Mouse (Mus musculus): ENCODE data around the gene Cx3cr1. TPM values are rescaled to one million over a fixed set of nuclear protein-coding genes. Genes with fewer than 3 reads are reported as not detected.
"Not testable (repeated sequence)": the region's sequence is repeated elsewhere in the genome, so short reads cannot be mapped to it uniquely, and the experiment has no call there.

Cx3cr1 gene
- polyA plus RNA-seq, 1 experiment from 2014 or later: 8.0 TPM

- Histone ChIP-seq H3K27me3 (no peaks in the 10 kb centered on the region), H3K36me3 (no peaks in the 10 kb centered on the region), H3K4me1 (0 out of 2 replicates have a peak, but pooled peaks cover 5% of the 10 kb centered on the region), H3K9me3 (no peaks in the 10 kb centered on the region), H3K4me3 (no peak within 1 kb of the TSS), H3K4me2 (replicated peaks) (no peak within 1 kb of the TSS), H3K27ac (no peak within 1 kb of the TSS), H3K9ac (no peak within 1 kb of the TSS)
- ATAC-seq (ENCODE audit: insufficient number of reproducible peaks, insufficient read depth, low FRiP score, low TSS enrichment): no peak
- WGBS: 84% methylated on average over 18 of the region's 18 CpGs
Observed at GRCm38 (mm10) chr9:120023086-120023811, 46.4 kb downstream of the Cx3cr1 start, which contains the start of gene Xirp1. Gene Xirp1 (minus strand): TSS chr9:120023598.

DNA sequence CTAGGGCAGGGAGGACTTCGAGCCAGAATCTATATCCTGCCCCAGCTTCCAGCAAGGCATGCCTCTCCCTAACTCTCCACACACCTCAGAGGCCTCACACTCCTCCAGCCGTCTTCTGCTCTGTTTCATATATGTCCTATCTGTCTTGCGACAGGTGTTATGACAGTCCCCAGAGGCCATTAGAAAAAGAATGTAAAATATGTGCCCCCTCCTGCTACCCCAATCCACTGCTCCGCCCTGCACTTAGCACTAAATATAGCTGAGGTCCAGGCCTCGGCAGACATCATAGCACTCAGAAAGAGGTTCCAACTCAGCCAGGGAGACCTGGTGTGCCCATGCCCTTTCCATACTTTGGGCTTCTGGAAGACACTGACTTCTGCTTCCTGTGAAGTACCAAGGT, 48.5 kb downstream of the Cx3cr1 start:
- no peak for ATAC-seq (ENCODE audit: insufficient number of reproducible peaks, insufficient read depth, low FRiP score, low TSS enrichment)
- no peak overlapping the region for H3K4me3 ChIP-seq
- H3K4me2 ChIP-seq (replicated peaks): no peak overlapping the region

GRCm38 (mm10) chr9:120020285-120020890, 49.3 kb downstream of the Cx3cr1 start:
- Histone ChIP-seq H3K27me3 (no peaks in the 10 kb centered on the region), H3K4me1 (0 out of 2 replicates have a peak, but pooled peaks cover 5% of the 10 kb centered on the region), H3K27ac (no peak overlapping the region), H3K9ac (no peak overlapping the region), H3K4me3 (no peak overlapping the region), H3K9me3 (no peaks in the 10 kb centered on the region), H3K36me3 (no peaks in the 10 kb centered on the region), H3K4me2 (replicated peaks) (no peak overlapping the region)
- ATAC-seq (ENCODE audit: insufficient number of reproducible peaks, insufficient read depth, low FRiP score, low TSS enrichment): no peak
- WGBS: 35% methylated on average over 7 of the region's 7 CpGs

More for the DNA sequence above, 48.5 kb downstream of the Cx3cr1 start:
- no peaks in the 10 kb centered on the region for H3K27me3 ChIP-seq
- no peaks in the 10 kb centered on the region for H3K9me3 ChIP-seq
- no peak overlapping the region; the same call in 1 of the 2 replicates for H3K9ac ChIP-seq
- H3K27ac ChIP-seq: no peak overlapping the region
- no peaks in the 10 kb centered on the region for H3K36me3 ChIP-seq
- WGBS: 64% methylated on average over 5 of the region's 5 CpGs
- H3K4me1 ChIP-seq: 0 out of 2 replicates have a peak, but pooled peaks cover 5% of the 10 kb centered on the region

DNA sequence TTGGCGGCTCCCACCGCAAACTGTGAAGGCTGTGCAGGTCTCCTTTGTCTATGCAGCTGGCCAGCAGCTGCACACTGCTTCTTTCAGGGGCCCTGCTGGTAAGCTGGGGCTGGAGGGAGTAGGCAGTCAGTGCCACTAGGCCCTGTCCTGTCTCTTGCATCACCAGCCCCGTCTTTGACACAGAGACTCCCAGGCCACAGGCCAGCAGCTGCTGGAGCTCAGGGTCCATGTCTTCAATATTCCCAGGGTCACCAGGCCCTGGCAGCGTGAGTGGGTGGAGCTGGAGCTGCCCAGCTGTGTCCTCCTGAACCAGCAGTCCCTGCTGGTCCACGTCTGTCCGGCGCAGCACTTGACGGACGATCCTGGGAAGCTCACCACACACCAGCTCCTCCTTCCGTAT, 52.7 kb downstream of the Cx3cr1 start:
- no peak for ATAC-seq (ENCODE audit: insufficient number of reproducible peaks, insufficient read depth, low FRiP score, low TSS enrichment)
- H3K9me3 ChIP-seq: no peaks in the 10 kb centered on the region
- no peak overlapping the region for H3K9ac ChIP-seq
- no peak overlapping the region for H3K4me3 ChIP-seq
- H3K4me2 ChIP-seq (replicated peaks): no peak overlapping the region
- H3K27me3 ChIP-seq: no peaks in the 10 kb centered on the region
- no peaks in the 10 kb centered on the region for H3K36me3 ChIP-seq
- 73% methylated on average over 10 of the region's 10 CpGs for WGBS
- no peak overlapping the region for H3K27ac ChIP-seq
- 0 out of 2 replicates have a peak, but pooled peaks cover 5% of the 10 kb centered on the region for H3K4me1 ChIP-seq

DNA sequence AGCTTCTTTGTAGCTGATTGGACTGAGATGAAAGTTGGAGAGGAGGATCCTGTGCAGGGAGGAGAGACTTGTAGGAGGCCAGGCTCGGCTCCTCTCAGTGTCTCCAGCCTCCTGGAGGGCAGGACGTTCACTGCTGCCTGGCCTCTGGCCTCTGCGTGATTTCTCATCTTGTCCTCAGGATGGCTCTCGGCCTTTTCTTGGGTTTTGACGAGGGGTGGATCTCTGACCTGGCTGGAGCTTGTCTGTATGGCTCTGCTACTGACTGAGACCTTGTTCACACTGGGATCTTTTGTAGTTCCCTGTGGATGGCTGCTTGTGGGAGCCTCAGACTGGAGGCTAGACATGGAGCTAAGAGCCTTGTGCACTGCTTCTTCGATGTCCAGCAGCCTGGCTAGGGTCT, 54.9 kb downstream of the Cx3cr1 start:
- H3K4me3 ChIP-seq: no peak overlapping the region

DNA sequence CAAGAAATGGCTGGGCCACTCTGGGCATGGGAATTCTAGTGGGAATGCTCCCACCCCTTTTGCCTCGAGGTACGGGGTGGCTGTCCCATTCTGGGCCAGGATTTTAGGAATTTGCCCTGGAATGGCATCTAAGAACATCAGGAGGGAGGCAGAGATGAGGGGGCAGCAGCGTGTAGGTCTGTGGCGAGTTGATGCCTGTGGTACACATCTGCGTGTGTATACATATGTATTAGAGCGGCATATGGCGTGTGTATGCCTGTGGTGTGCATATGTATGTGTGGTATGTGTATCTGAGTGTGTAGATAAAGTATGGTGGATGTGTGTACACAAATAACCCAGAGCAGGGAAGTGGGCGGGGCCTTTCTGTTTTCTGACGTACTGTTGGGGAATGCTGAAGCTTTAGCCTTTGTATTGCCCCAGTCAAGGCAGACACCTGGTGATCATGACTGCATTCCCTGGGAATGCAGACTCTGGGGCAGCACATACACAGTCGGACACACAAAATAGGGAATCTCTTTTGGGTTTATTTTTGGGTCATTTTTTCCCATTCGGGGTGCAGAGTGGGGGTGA, 56.3 kb downstream of the Cx3cr1 start:
- Histone ChIP-seq H3K36me3 (no peaks in the 10 kb centered on the region), H3K4me1 (no peaks in the 10 kb centered on the region), H3K27ac (no peak overlapping the region), H3K4me3 (no peak overlapping the region), H3K27me3 (no peaks in the 10 kb centered on the region), H3K9ac (no peak overlapping the region), H3K4me2 (replicated peaks) (no peak overlapping the region), H3K9me3 (no peaks in the 10 kb centered on the region)
- 74% methylated on average over 11 of the region's 11 CpGs for WGBS
- no peak for ATAC-seq (ENCODE audit: insufficient number of reproducible peaks, insufficient read depth, low FRiP score, low TSS enrichment)

More for the DNA sequence above, 54.9 kb downstream of the Cx3cr1 start:
- no peak overlapping the region for H3K4me2 ChIP-seq (replicated peaks)
- WGBS: 54% methylated on average over 6 of the region's 6 CpGs
- H3K4me1 ChIP-seq: no peaks in the 10 kb centered on the region
- H3K9me3 ChIP-seq: no peaks in the 10 kb centered on the region
- H3K27me3 ChIP-seq: no peaks in the 10 kb centered on the region
- no peak overlapping the region for H3K9ac ChIP-seq
- H3K36me3 ChIP-seq: no peaks in the 10 kb centered on the region
- no peak overlapping the region for H3K27ac ChIP-seq
- ATAC-seq (ENCODE audit: insufficient number of reproducible peaks, insufficient read depth, low FRiP score, low TSS enrichment): no peak

- H3K4me3 ChIP-seq: no peak overlapping the region
- no peaks in the 10 kb centered on the region for H3K27me3 ChIP-seq
- no peaks in the 10 kb centered on the region for H3K9me3 ChIP-seq
- no peak for ATAC-seq (ENCODE audit: insufficient number of reproducible peaks, insufficient read depth, low FRiP score, low TSS enrichment)
- H3K27ac ChIP-seq: no peak overlapping the region
- H3K9ac ChIP-seq: no peak overlapping the region
- H3K4me2 ChIP-seq (replicated peaks): no peak overlapping the region
- H3K4me1 ChIP-seq: no peaks in the 10 kb centered on the region
- 87% methylated on average over 5 of the region's 5 CpGs for WGBS
- no peaks in the 10 kb centered on the region for H3K36me3 ChIP-seq
Observed at GRCm38 (mm10) chr9:120012781-120013180, 56.9 kb downstream of the Cx3cr1 start.

GRCm38 (mm10) chr9:120012161-120012560, 57.5 kb downstream of the Cx3cr1 start:
- H3K27me3 ChIP-seq; H3K36me3 ChIP-seq; H3K4me3 ChIP-seq; H3K9me3 ChIP-seq; ATAC-seq (ENCODE audit: insufficient number of reproducible peaks, insufficient read depth, low FRiP score, low TSS enrichment); H3K9ac ChIP-seq; H3K4me1 ChIP-seq; H3K4me2 ChIP-seq (replicated peaks); H3K27ac ChIP-seq: not testable (repeated sequence)
- 81% methylated on average over 6 of the region's 6 CpGs for WGBS

DNA sequence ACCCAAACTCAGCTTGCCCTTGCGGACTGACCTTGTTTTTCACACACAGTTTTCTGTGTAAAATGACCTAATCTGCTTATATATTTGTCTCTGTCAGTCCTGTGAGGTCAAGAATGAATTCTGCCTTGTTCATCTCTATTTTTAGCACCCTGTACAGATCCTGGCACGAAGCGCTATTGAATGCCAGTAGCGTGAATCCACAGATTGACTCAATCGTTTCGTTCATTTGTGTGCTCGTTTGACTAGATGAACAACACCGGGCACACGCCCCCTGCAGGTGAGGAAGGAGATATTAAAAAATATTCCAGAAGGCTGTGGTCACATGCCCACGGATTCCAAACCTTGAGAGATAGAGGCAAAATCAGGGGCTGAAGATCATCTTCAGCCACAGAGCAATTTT, 58.1 kb downstream of the Cx3cr1 start:
- H3K4me1 ChIP-seq: no peaks in the 10 kb centered on the region
- no peak overlapping the region for H3K9ac ChIP-seq
- ATAC-seq (ENCODE audit: insufficient number of reproducible peaks, insufficient read depth, low FRiP score, low TSS enrichment): peak; percentile 13; the same call in 1 of the 2 replicates
- H3K9me3 ChIP-seq: no peaks in the 10 kb centered on the region
- H3K4me2 ChIP-seq (replicated peaks): peak overlapping the region; percentile 81
- H3K27me3 ChIP-seq: no peaks in the 10 kb centered on the region
- peak overlapping the region; percentile 38 for H3K4me3 ChIP-seq
- WGBS: under 1% methylated on average over 10 of the region's 10 CpGs
- no peaks in the 10 kb centered on the region for H3K36me3 ChIP-seq
- H3K27ac ChIP-seq: 0 out of 2 replicates have a peak overlapping the region, but pooled peaks have one; percentile 59

DNA sequence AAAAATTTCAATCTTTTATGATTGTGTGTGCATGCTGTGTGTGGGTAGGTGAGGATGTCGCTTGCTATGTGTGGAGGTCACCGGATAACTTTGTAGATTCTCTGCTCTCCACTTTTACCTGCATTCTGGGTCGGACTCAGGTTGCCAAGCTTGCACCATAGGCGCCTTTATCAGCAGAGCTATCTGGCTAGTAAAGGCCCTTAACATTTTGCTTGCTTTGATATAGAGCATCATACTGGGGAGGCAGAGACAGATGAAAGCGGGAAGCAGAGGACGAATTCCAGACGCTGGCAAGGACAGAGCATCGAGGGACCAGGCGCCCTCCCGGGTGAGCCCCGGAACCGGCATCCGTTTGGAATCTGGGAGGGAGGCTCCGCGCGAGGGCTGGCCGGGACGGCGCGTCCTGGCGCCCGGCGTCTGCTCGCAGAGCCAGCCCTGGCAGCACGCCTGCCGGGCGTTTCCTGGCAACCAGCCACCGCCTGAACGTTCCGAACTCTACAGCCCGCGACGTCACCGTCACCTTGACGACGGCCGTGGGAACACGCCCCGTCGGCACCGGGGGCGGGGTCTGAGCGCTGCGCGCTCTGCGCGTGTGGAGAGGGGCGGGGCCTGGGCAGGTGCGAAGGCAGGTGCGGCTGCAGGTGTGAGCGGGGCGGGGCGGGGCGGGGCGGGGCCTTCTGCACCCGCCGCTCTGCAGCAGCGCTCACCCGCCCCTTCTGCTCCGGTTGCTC, 58.7 kb downstream of the Cx3cr1 start:
- H3K9ac ChIP-seq: no peak overlapping the region
- no peaks in the 10 kb centered on the region for H3K4me1 ChIP-seq
- no peaks in the 10 kb centered on the region for H3K9me3 ChIP-seq
- peak overlapping the region; percentile 59 for H3K27ac ChIP-seq
- 2% methylated on average over 54 of the region's 60 CpGs for WGBS
- ATAC-seq (ENCODE audit: insufficient number of reproducible peaks, insufficient read depth, low FRiP score, low TSS enrichment): peak; percentile 86
- peak overlapping the region; percentile 38 for H3K4me3 ChIP-seq
- no peaks in the 10 kb centered on the region for H3K36me3 ChIP-seq
- H3K27me3 ChIP-seq: no peaks in the 10 kb centered on the region
- H3K4me2 ChIP-seq (replicated peaks): peak overlapping the region; percentile 81

- no peaks in the 10 kb centered on the region for H3K36me3 ChIP-seq
- no peak overlapping the region for H3K27ac ChIP-seq
- H3K4me1 ChIP-seq: no peaks in the 10 kb centered on the region
- H3K9ac ChIP-seq: no peak overlapping the region
- H3K9me3 ChIP-seq: no peaks in the 10 kb centered on the region
- no peak overlapping the region for H3K4me2 ChIP-seq (replicated peaks)
- H3K27me3 ChIP-seq: no peaks in the 10 kb centered on the region
- H3K4me3 ChIP-seq: no peak overlapping the region
- ATAC-seq (ENCODE audit: insufficient number of reproducible peaks, insufficient read depth, low FRiP score, low TSS enrichment): no peak
- WGBS: 97% methylated on average over 3 of the region's 3 CpGs
Observed at GRCm38 (mm10) chr9:120009871-120010270, 59.8 kb downstream of the Cx3cr1 start.
